ENCODE assay signal across 9 mouse cellular contexts in genomic region chr9:42108369-42108951, GRCm38 (mm10). TPM values are rescaled to one million over a fixed set of nuclear protein-coding genes. Genes with fewer than 3 reads are reported as not detected.
DNase-seq lines count a peak whose midpoint lies in the region; ATAC-seq lines count a peak whose summit lies in the region.
"Had no signal": no experiment of that assay in that cellular context is flagged by ENCODE, and none has a peak within 500 bp of the region (broad histone marks: within the 10 kb centered on the region; RNA-seq: fewer than 3 reads in every experiment).

No protein-coding gene starts in this region.

- no peak overlapping the region for H3K9ac ChIP-seq in lung, embryonic 15.5 days
- H3K9ac ChIP-seq in forebrain, embryonic 12.5 days, result no peak overlapping the region
- H3K9ac ChIP-seq: liver, embryonic 15.5 days had no signal

- H3K4me2 ChIP-seq in lung, embryonic 15.5 days, result no peak overlapping the region
- no peak overlapping the region for H3K4me2 ChIP-seq in forebrain, embryonic 12.5 days
- H3K4me2 ChIP-seq: liver, embryonic 15.5 days had no signal

- H3K9me3 ChIP-seq in lung, embryonic 15.5 days, result no peaks in the 10 kb centered on the region
- no peaks in the 10 kb centered on the region for H3K9me3 ChIP-seq in forebrain, embryonic 12.5 days
- H3K9me3 ChIP-seq: liver, embryonic 15.5 days had no signal

- no peaks in the 10 kb centered on the region for H3K27me3 ChIP-seq in lung, embryonic 15.5 days
- H3K27me3 ChIP-seq in forebrain, embryonic 12.5 days, result no peaks in the 10 kb centered on the region; the same call in 1 of the 2 replicates
- H3K27me3 ChIP-seq: liver, embryonic 15.5 days had no signal

- WGBS in lung, embryonic 15.5 days, result 36% methylated on average over 6 of the region's 6 CpGs
- 68% methylated on average over 6 of the region's 6 CpGs for WGBS in forebrain, embryonic 12.5 days

- no peak overlapping the region for H3K4me3 ChIP-seq in lung, embryonic 15.5 days
- no peak overlapping the region for H3K4me3 ChIP-seq in forebrain, embryonic 12.5 days (replicated peaks)
- H3K4me3 ChIP-seq: liver, embryonic 15.5 days had no signal

- DNase-seq in left cerebral cortex, adult 18-20 months (ENCODE audit: low spot score in 2 of 2), result peak; percentile 62 to 70
- no peak for DNase-seq in left cerebral cortex, postnatal 14 days (ENCODE audit: low spot score in 2 of 2)
- DNase-seq in R1 (ENCODE audit: low read depth, low spot score), result peak; percentile 77
- peak; percentile 77 for DNase-seq in thymus, postnatal 14 days
- no peak for DNase-seq in heart, postnatal 25 days (ENCODE audit: low spot score)

- H3K4me1 ChIP-seq in lung, embryonic 15.5 days, result peaks cover 35% of the 10 kb centered on the region
- H3K4me1 ChIP-seq in forebrain, embryonic 12.5 days, result peaks cover 12% of the 10 kb centered on the region
- H3K4me1 ChIP-seq: liver, embryonic 15.5 days had no signal

- H3K36me3 ChIP-seq in lung, embryonic 15.5 days, result no peaks in the 10 kb centered on the region
- H3K36me3 ChIP-seq in forebrain, embryonic 12.5 days (replicated peaks), result no peaks in the 10 kb centered on the region
- H3K36me3 ChIP-seq: liver, embryonic 15.5 days had no signal

- H3K27ac ChIP-seq in lung, embryonic 15.5 days, result peak overlapping the region; percentile 81
- H3K27ac ChIP-seq in forebrain, embryonic 12.5 days, result no peak overlapping the region
- H3K27ac ChIP-seq: liver, embryonic 15.5 days had no signal

- intact Hi-C loops in left cerebral cortex, postnatal 14 days (cut with DNase I), result no loop called here
- intact Hi-C loops in heart, postnatal 25 days (cut with DNase I), result no loop called here

- peak; percentile 60 to 72; a peak in 3 of 4 replicates for ATAC-seq in hematopoietic stem cell, adult 5-6 weeks (replicated peaks in 1 of 2; ENCODE audit: insufficient read depth in 1 of 2, low FRiP score in 2 of 2, low TSS enrichment in 1 of 2, low read depth in 1 of 2, poor library complexity in 2 of 2, severe bottlenecking in 2 of 2)
- ATAC-seq in lung, embryonic 15.5 days (ENCODE audit: borderline replicate concordance, extremely low read depth, low FRiP score, low TSS enrichment), result peak; percentile 90
- no peak for ATAC-seq in forebrain, embryonic 12.5 days (ENCODE audit: low FRiP score)

RNA-seq across cellular contexts. Expression of gene Sorl1, which starts 15.6 kb away (rescaled TPM):
- total RNA-seq in left cerebral cortex, adult 18-20 months (2021), result 100 to 1,000 TPM; 180 to 243 TPM
- 100 to 1,000 TPM; 137 to 158 TPM for total RNA-seq in left cerebral cortex, postnatal 14 days (2021)
- total RNA-seq in hematopoietic stem cell, adult 5-6 weeks (2017), result 9.5 and 24.3 TPM in 2 replicates
- polyA plus RNA-seq in lung, embryonic 15.5 days (2015; fragmentation: Nextera tagmentation; extraction: Ambion mirVana), result 13.4 and 14.9 TPM in 2 replicates
- 8.2 and 11.1 TPM in 2 replicates for polyA plus RNA-seq in forebrain, embryonic 12.5 days (2016; fragmentation: Nextera tagmentation; extraction: Ambion mirVana)
- 10 to 100 TPM; 11.1 to 15.5 TPM for total RNA-seq in heart, postnatal 25 days (2021)

Comparison
In these comparisons a context has a peak if more than half of its experiments do, and no peak if none do; other contexts are left out.
1. DNase-seq: peak in left cerebral cortex, adult 18-20 months (2 of 2), R1 (single experiment) and thymus, postnatal 14 days (single experiment); none in left cerebral cortex, postnatal 14 days (0 of 2) and heart, postnatal 25 days (single experiment).